Mouse (Mus musculus) B cell, adult 2 months (primary cell): ENCODE results near the gene Dmbx1.
A peak's percentile ranks its signal among the peaks of the same experiment; 100 is the strongest.

Experiments used
- DNase-seq, 2 experiments: peaks; one replicate each; pipeline ENCODE4 v3.0.0; 2022

Dmbx1 gene

DNA sequence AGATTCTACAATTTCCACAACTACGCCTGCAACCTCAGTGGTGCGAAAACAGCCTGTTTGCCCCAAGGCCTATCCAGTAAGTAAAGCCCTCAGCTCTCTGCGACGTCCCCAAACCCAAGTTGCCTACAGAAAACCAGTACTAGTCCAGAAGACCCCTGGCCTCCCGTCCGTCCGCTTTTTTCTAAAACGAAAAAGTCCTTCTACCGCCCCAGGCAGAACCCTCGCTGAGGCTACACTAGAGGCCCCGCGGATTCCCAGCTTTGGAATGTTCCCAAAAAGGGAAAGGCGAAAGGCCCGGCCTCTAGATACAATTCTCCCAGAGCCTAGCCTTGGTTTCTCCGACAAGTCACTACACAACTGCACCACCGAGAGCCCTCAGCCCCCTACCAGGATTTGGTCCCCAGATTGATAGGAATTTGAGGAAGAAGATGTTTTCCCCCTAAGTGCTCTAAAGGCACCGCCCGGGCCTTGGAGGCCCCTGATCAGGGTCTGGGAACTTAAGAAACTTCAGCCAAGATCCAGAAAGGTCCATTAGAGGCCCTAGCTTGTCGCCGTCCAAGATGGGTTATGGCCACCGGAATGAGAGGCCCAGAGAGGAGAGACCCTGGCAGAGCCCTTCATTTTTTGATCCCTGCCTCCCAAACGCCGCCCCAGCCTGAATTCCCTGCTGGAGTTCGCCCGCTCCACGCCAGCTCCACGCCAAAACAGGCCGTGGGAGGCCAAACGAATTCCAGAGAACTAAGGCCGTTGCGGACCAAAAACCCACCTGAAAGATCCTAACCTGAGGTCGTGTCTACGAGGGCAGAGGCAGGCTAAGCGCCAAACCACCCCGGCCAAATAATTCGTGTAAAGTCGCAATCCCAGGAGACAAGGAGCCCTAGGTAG lies 1.2 kb downstream of the Dmbx1 start:
- no peak for DNase-seq

GRCm38 (mm10) chr4:115937061-115937976 lies 2.4 kb downstream of the Dmbx1 start:
- DNase-seq, result no peak

DNA sequence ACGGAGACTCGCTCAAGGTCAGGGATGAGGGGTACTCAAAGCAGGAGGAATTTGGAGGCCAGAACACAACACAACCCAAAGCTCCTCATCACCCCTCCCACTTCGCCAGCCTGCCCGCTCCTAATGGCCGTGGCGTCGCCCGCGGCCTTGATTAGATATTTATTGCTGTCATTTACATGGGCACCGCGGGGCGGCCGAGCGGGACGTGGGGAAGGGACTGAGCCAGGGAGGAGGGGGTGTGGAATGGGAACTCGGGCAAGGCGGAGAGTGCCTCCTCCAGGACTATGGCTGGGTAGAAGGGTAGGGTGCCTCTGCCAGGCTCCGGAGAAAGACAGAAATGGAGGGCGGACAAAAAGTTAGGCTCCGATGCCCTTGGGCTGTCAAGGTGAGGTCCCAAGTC lies 3.1 kb downstream of the Dmbx1 start:
- no peak for DNase-seq

- DNase-seq, result peak in 1 of 2 experiments; percentile 8
Measured at GRCm38 (mm10) chr4:115935835-115936581, 3.7 kb downstream of the Dmbx1 start.

DNA sequence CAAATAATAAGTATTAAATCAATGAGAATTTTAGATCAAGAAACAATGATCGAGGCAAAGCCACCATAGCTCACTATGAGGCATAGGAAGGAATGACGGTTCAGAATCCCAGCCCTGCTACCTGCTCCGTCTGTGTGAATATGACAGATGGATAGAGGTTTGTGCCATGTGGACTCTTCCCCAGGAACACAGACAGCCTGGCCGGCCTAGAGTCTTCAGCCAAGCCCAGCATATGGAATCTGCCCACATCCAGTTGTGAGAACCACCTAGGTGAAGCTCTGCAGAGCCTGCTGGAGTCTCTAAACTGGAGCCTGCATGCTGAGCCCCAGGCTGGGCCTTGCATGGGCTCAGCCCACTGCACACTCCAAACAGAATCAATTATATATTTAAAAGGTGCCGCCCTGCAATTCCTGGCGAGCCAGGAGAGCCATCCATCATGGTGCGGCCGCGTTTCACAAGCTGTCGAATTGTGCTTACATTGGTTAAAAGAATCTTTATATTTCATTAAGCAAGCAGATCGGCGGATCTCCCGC lies 8.1 kb downstream of the Dmbx1 start:
- no peak for DNase-seq

DNA sequence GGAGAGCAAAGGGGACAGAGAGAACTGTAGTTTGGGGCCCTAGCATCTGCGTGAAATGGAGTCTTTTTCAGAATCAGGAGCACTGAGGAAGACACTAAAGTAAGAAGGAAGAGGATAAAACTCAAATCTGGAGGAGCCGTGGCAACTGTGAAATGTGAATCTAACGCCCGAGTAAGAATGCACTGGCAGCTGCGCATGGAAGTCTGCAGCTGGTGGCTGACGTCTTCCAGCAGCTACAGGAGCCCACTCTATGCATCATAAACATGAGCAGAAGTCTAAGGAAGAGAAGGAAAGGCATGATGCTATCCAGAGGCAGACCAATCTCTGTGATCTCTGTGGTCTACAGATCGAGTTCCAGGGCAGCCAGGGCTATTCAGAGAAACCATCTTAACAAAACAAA lies 12.1 kb downstream of the Dmbx1 start:
- DNase-seq, result no peak

DNA sequence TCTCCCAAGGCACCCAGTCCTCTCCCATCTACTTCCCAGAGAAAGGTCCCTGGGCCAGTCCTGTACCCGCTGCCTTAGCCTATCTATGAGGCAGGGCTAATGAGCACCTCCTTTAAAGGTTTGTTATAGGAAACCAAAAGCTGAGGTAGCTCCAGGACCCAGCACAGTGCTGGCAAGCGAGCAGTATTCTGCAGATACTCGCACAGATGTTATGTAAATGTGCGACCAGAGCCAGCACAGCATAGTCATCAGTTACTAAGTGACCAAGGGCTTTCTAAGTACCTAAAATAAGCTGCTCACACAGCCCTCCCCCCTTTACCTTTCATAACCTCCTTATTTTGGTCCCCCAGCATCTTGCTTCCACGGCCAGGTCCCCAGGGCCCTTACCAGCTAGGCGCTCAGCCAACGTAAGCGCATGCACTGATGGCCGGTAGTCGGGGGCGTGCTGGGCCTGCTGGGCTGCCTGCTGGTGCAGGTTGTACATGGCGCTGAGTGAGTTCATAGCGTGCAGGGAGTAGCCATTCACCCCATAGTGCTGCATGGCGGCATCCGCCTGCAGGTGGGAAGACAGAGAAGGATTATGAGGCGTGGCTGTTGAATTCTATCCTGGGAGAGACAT lies 16.4 kb downstream of the Dmbx1 start:
- no peak for DNase-seq

DNA sequence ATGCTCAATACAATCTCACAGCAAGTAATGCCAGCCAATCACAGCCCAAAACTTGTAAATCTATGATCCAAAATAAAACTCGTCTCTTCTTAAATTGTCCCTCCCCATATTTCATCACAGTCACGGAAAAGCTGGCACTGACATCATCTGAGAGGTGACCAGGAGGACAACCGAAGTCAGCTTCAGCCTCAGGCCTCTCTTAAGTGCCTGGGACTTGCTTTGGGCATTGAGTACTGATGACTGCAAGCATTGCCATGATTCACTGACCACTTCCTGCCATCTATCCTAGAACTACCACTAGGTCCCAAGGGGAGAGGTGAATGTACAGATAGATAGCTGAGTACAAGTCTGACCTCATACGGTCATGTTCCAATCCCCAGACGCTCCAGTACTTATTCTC lies 17.0 kb downstream of the Dmbx1 start:
- no peak for DNase-seq

- DNase-seq, result no peak
Measured at GRCm38 (mm10) chr4:115919911-115920310, 19.8 kb downstream of the Dmbx1 start.

DNA sequence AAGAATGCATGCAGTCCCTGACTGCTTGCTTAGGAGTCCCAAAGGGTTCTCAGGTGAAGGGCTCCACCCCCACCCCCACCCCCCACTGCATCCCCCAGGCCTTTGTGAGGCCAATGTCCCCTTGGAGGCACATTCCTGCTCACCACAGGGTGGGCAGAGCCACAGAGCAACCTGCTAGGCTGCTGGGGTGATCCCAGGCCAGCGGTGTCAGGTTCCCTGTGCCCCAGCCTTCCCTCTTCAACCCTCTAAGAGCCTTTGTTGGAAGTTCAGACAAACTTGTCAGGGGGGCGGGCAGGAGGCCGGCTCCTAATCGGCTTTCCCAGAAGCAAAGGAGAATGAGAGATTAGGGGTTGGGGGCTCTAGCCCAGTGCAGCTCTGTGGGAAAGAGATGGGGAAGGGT lies 28.1 kb downstream of the Dmbx1 start:
- no peak for DNase-seq

- DNase-seq, result no peak
Measured at GRCm38 (mm10) chr4:115908641-115909040, 31.1 kb downstream of the Dmbx1 start.

GRCm38 (mm10) chr4:115907994-115908393 lies 31.7 kb downstream of the Dmbx1 start:
- no peak for DNase-seq

DNA sequence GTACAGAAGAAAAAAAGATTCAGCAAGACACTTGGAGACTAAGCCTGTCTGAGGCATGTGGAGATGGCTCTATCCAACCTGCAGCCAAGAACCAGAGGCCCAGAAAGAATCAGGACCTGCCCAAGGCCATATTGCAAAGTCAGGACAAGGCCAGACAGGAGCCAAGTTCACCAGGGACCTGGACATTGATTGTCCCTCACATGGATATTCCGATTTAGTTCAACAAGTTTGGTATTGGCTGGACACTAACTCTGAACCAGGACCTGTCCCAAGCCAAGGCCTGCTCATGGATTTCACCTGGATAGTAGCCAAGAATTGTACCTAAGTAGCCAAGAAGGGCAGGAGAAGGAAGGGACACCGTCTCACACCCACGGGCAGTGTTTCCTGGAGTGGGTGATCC lies 32.9 kb downstream of the Dmbx1 start:
- no peak for DNase-seq

DNA sequence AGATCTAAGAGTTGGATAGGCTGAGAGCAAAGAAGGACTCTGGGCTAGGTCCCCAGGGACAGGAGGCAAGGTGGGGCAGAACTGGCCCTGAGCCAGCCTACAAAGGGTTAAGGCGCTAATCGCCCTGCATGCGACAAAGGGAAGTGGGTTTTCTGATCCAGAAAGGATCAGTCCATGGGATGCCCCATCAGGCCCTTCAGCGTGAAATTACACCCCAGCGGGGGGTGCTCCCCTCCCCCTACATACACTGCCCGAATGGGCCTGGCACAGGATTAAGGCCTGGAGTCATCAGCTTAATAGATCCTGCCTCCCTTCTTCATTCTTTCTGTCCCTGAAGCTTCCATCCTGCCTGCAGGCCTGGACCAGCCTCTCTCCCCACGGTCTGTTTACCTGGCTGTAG lies 34.0 kb downstream of the Dmbx1 start:
- DNase-seq, result no peak

GRCm38 (mm10) chr4:115904375-115904774 lies 35.4 kb downstream of the Dmbx1 start:
- no peak for DNase-seq

DNA sequence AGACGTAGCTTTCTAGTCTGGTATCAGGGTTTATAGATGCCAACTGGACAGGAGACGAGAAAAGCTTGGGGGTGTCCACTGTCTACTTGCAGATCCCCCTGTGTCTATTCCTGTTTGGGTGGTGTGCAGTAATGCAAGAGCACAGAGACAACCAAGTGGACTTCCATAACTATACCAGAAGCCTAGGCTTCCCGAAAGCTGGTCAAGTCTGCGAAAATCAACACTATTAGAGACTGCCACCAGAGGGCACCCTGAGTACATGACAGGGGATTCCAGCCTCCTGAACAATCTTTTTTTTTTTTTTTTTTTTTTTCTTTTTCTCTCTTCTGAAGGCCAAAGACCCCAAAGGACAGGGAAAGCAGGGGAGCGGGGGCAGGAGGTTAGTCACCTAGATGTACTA lies 36.9 kb downstream of the Dmbx1 start:
- DNase-seq, result peak; percentile 79

DNA sequence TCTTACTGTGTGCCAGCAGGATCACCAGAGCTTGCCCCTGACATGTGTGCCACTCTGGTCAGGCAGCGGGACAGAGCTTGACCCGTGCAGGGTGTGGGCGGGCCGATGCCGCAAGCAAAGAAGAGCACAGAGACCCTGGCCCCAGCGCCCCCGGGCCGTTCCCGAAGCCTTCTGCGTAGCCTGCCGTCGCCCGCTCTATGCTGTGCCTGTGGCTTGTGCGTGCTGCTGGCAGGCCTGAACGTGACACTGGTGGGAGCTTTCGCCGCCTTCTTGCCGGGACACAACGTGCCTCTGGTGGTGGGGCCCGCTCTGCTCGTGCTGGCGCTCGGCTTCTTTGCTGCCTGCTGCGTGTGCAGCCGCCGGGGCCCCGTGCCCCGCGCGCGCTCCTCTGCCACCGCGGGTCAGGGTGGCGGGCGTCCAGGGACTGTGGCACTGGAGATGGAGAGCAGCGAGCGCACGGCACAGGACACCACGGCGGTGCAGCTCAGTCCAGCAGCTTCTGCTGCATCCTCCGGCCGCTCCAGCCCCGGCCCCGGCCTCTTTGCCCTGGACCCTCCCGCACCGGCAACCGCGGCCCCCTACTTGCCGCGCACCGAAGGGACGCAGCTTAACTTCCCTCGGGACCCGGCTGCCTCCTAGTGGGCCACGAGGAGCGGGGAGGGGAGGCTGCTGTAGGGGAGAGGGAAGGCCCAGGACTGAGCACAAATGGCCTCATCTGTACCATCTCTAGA lies 41.7 kb downstream of the Dmbx1 start:
- DNase-seq, result no peak

DNA sequence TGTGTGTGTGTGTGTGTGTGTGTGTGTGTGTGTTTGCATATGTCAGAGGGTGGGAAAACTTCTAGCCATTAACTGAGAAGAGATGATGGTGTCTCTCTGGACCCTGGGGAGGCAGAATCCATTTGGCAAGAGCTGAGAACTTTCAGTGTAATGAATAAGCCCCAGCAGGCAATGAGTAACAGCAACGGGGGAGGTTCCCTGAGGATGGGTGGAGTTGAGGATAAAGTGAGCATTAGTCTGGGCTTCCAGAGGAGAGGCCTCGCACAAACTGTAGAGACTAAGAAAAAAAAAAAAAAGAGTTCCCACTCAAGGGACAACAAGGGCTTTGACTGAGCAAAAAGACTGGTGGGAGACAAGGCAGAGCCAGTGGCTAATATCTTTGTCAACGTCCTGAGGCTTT lies 45.4 kb downstream of the Dmbx1 start:
- no peak for DNase-seq

DNA sequence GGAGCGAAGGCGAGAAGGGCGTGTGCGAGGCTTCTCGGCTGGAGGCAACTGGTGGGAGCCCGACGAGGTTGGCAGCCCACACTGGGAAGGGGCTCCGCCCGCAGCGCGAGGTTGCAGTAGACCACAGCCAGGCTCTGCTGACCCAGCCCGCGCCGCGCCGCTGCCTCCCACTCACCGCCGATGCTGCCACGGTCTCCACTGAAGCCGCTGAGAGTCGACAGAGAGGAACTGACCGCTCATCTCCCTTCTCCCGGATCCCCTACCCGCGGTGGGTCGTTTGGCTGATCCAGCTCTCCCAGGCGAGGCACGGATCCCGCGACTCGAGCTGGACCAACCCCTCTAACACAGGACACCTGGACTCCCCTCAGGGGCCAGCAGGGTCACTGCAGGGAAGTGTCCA lies 49.2 kb downstream of the Dmbx1 start, which contains the start of gene 6430628N08Rik:
Gene 6430628N08Rik, plus strand, starts transcription at position 113 of the 400 bp plus-strand sequence.
- DNase-seq, result no peak

DNA sequence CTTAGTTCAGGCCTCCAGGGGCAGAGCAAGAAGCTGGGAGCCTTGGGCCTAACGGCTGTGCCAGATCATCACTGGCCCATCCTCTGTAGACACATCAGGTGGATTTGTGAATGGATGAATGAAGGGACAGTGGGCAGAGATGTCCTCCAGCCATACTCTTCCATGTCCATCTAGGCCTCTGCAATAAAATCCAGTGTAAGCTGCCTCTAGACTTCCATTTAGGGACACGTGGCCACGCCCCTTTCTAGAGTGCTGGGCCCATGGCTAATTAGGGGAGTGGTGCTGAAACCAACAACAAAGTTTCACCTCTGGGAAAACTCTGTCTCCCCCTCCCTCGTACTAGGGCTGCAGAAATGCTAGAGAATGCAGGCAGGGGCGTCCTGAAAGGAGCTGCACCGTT lies 49.7 kb downstream of the Dmbx1 start:
- DNase-seq, result no peak

- no peak for DNase-seq
Measured at GRCm38 (mm10) chr4:115886875-115887274, 52.9 kb downstream of the Dmbx1 start.

- no peak for DNase-seq
Measured at GRCm38 (mm10) chr4:115885846-115886245, 53.9 kb downstream of the Dmbx1 start.
